Mouse (Mus musculus) lung, postnatal 25 days (tissue): ENCODE measurements around the gene B3galt4.
A peak's percentile ranks its signal among the peaks of the same experiment; 100 is the strongest.

Experiments used
- DNase-seq: peaks from one replicate; pipeline ENCODE4 v3.0.0; 2022; ENCODE audit warnings: low spot score

B3galt4 gene

GRCm38 (mm10) chr17:33920282-33921097 is 30.8 kb downstream of the B3galt4 start:
- DNase-seq: peak; percentile 89

- peak; percentile 96 for DNase-seq
Measured at GRCm38 (mm10) chr17:33919351-33920281, 31.7 kb downstream of the B3galt4 start.

GRCm38 (mm10) chr17:33918293-33919203 is 32.7 kb downstream of the B3galt4 start:
- DNase-seq: no peak

- no peak for DNase-seq
Measured at GRCm38 (mm10) chr17:33917656-33918292, 33.5 kb downstream of the B3galt4 start.

GRCm38 (mm10) chr17:33916847-33917655 is 34.2 kb downstream of the B3galt4 start:
- DNase-seq: no peak

GRCm38 (mm10) chr17:33916294-33916693 is 35.0 kb downstream of the B3galt4 start:
- no peak for DNase-seq

- peak; percentile 99 for DNase-seq
Measured at GRCm38 (mm10) chr17:33915671-33916250, 35.5 kb downstream of the B3galt4 start, which contains the start of the genes Tapbp and Zbtb22. Gene Tapbp, plus strand, starts transcription at chr17:33915899. Gene Zbtb22, plus strand, starts transcription at chr17:33915904.

GRCm38 (mm10) chr17:33914969-33915391 is 36.3 kb downstream of the B3galt4 start:
- no peak for DNase-seq

- no peak for DNase-seq
Measured at GRCm38 (mm10) chr17:33913905-33914304, 37.4 kb downstream of the B3galt4 start.

GRCm38 (mm10) chr17:33913264-33913663 is 38.0 kb downstream of the B3galt4 start:
- DNase-seq: no peak

- DNase-seq: no peak
Measured at GRCm38 (mm10) chr17:33911813-33912414, 39.4 kb downstream of the B3galt4 start.

GRCm38 (mm10) chr17:33911052-33911812 is 40.1 kb downstream of the B3galt4 start:
- no peak for DNase-seq

- no peak for DNase-seq
Measured at GRCm38 (mm10) chr17:33910346-33911051, 40.8 kb downstream of the B3galt4 start.

GRCm38 (mm10) chr17:33909869-33910250 is 41.4 kb downstream of the B3galt4 start:
- DNase-seq: peak; percentile 72

GRCm38 (mm10) chr17:33909077-33909868 is 42.0 kb downstream of the B3galt4 start, which contains the start of gene Daxx:
Gene Daxx, plus strand, starts transcription at chr17:33909414.
- peak; percentile 98 for DNase-seq

GRCm38 (mm10) chr17:33908331-33909076 is 42.8 kb downstream of the B3galt4 start:
- peak; percentile 32 for DNase-seq
